Mouse (Mus musculus) cortical plate, adult 2 months (tissue): ENCODE measurements around the gene Syt13.

ENCODE experiments used
- CTCF ChIP-seq: fragments of 200-500 bp; IDR thresholded peaks from 2 replicates; pipeline ENCODE4 v1.5.1; 2011; ENCODE audit warnings: mild to moderate bottlenecking, control low read depth, low read length; ENCODE audit not compliant: insufficient read depth; ENCODE audit errors: extremely low read depth
- POLR2A ChIP-seq: fragments of 200-500 bp; IDR thresholded peaks from 2 replicates; pipeline ENCODE4 v1.6.1; 2011; ENCODE audit warnings: mild to moderate bottlenecking, low read length, control low read depth; ENCODE audit not compliant: insufficient read depth; ENCODE audit errors: extremely low read depth

- TF ChIP-seq CTCF (no peak), POLR2A (no peak)
These were observed 34.6 kb downstream of the Syt13 start for GRCm38 (mm10) chr2:92949518-92949917.
